Mouse (Mus musculus) heart, postnatal 0 days (tissue): ENCODE results near the gene Col25a1.

ENCODE experiments used
- CTCF ChIP-seq: IDR thresholded peaks from 2 replicates; pipeline ENCODE4 v1.5.1; 2016; ENCODE audit warnings: antibody characterized with exemption, control low read depth, low read depth
- EP300 ChIP-seq: IDR thresholded peaks from 2 replicates; pipeline ENCODE4 v1.6.1; 2016; ENCODE audit warnings: antibody characterized with exemption, low read depth

- no peak for TF ChIP-seq CTCF
- TF ChIP-seq EP300, result no peak
Observed at GRCm38 (mm10) chr3:130313246-130313645, 181.9 kb downstream of the Col25a1 start.
